Mouse (Mus musculus) embryo, embryonic 10.5 days (tissue): Measurements from ENCODE around the gene Psd4.

Experiments
- DNase-seq: peaks from one replicate; pipeline ENCODE4 v3.0.0-alpha.2; 2015; ENCODE audit warnings: low spot score

Psd4 gene

GRCm38 (mm10) chr2:24367030-24367894, at the start of gene Psd4:
Gene Psd4 (plus strand): TSS chr2:24367580.
- DNase-seq = peak; percentile 48

- DNase-seq = no peak
Observed at GRCm38 (mm10) chr2:24317919-24318598, 49.3 kb upstream of the Psd4 start.

- DNase-seq = no peak
Observed at GRCm38 (mm10) chr2:24335333-24335732, 32.0 kb upstream of the Psd4 start.

DNA sequence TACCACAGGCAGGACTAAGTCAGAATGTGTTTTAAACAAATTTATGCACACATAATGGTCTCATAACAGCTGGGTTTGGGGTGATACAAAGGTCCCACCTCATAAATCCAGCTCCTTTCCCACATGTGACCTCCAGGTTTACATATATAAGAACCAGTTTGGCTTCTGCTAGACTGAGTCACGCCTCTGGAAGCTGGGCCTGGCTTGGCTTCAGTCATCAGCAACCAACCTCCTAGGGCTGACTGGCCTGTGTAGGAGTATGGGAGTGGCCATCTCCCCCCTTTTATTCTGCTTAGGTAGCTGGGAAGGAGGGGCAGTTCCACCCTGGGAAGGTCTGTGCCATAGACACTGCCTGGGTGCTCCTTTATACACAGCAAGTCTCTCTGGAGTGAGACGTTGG, 30.8 kb upstream of the Psd4 start, which contains the start of gene Il1rn:
Il1rn (plus strand) TSS at position 309 of the 400 bp plus-strand sequence.
- no peak for DNase-seq

- no peak for DNase-seq
Observed at GRCm38 (mm10) chr2:24341395-24341885, 25.9 kb upstream of the Psd4 start.

GRCm38 (mm10) chr2:24344619-24345018, 22.8 kb upstream of the Psd4 start:
- no peak for DNase-seq

GRCm38 (mm10) chr2:24345056-24345455, 22.3 kb upstream of the Psd4 start:
- DNase-seq = no peak

DNA sequence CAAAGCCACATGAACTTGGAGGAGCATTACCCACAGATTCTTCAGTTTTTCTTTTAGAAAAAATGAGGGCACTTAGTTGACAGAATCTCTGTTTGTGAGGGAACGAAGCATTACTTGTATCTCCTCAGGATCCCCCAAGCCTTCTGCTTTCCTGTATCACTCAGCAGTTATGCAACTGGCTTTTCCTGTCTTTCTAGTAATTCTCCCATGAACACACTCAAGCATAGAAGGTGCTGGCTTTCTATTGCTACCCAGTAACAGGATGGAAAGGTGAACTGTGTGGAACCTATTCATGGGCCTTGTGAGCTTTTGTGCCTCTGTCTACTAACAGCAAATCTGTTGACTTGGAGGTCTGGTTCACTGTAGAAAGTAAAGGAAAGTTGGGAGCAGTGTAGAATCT, 19.5 kb upstream of the Psd4 start:
- no peak for DNase-seq

DNA sequence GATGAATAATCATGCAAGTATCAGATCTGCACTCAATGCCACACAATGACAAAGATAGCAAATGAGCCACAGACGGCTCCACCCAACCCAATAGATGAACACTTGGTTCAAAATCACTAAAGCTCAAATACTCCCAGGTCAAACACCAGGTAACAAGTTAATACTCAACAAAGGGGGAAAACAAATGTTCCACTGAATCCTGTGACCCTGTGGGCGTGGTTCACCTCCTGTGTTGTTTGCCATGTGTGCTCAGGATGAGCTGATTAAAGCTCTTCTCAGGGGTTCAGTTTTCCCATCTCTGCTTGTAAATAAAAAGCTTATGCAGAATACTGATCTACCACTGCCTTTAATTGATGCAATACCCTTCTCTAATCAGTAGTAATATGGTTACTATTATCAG, 16.2 kb upstream of the Psd4 start:
- DNase-seq = no peak

DNA sequence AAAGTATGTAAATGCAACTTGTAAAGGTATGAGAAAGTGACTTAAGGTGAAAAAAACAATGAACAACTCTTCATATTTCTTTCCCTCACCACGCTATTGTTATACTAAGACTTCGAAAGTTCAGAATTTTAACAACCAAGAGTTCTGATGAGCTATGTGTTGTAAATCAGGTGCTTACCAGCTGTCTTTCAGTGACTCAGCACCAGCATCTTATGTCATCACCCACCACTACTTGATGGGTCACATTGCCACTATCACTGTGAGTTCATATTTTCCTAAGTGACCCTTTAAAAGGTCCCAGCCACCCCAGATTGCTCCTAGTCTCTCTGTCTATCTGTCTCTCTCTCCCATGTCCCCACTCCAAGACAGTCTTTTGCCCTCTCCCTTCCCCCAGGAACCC, 14.3 kb upstream of the Psd4 start:
- no peak for DNase-seq

DNA sequence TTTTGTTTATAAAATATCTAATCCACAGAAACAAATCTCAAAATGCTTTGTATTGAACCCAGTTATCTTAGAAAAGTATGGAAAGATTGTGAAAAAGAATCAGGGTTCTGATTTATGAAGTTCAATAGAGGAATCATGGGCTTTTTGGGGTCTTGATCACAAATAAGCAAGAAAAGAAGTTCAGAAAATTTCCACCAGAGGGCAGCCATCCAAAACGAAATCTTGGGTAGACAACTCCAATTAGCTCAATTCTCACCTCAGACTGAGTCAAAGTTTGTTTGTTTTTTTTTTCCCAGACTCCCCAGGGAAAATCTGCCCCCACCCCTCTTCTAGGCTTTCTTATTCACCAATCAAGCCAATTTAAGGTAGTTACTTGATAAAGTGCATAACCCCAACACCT, 9.7 kb upstream of the Psd4 start:
- peak; percentile 68 for DNase-seq

DNA sequence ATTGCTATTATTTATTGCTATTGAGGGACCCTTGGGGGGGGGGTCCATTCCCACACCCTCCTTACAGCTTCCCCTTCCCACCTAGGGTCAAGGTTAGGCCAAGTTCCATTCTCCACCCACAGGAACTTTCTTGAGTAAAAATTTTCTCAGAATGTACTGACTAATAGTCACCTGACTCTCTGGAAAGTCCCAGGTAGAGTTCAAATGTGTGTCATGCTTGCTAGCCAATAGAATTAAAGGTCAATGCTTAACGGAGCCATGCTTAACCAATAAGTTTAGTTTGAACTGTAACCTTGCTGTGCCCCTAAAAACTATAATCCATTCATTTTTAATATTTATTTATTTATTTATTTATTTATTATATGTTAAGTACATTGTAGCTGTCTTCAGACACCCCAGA, 8.0 kb upstream of the Psd4 start:
- DNase-seq = no peak

DNA sequence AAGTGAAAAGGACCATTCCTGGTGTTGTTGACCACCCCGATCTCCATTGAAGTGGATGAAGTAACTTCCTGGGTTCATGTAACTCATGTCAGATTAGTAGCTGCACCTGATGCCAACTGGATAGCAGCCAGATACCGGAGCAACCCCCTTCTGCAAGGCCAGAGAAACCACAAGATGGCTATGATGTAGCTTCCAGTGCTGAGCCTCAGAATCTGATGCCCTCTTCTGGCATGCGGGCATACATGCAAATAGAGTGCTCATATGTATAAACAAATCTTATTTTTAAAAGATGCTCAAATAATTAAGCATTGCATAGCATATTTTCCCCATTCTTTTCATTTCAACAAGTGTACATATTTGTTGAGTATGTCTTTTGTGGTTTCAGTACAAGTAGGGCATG, 3.6 kb upstream of the Psd4 start:
- no peak for DNase-seq

GRCm38 (mm10) chr2:24366214-24366975, 985 bp upstream of the Psd4 start:
- peak; percentile 1 for DNase-seq

- DNase-seq = no peak
Observed at GRCm38 (mm10) chr2:24367895-24368261, 498 bp downstream of the Psd4 start.

DNA sequence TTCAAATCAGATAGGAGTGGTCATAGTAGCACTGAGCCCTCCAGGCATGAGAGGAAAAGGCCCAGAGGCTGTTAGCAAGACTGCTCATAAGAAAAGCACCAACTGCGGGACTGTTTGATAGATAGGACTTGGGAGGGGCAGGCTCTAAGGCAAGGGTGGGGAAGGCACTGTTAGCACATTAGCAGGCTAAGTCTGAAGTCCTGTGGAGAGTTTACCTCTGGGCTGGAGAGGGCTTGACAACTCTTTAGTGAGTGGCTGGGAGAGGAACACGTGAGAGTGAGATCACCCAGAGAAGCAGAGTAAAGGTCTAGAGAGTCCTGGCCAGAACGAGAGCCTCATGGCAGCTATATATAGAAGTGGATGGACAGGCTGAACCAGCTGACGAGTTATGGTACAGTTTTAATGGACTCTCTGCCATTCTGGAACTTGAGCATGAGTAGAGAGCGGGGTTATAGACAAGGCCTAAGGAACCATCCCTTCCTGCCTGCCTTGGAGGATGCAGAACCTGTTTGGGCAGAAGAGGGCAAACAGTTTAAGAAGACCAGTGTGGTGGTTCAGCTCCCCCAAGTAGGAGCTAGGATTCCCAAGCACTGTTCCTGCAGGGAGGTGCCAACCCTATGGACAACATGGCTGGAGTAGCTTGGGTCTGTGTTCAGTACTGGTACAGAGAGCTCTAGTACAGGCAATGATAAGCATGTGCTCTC, 11.5 kb downstream of the Psd4 start:
- no peak for DNase-seq

DNA sequence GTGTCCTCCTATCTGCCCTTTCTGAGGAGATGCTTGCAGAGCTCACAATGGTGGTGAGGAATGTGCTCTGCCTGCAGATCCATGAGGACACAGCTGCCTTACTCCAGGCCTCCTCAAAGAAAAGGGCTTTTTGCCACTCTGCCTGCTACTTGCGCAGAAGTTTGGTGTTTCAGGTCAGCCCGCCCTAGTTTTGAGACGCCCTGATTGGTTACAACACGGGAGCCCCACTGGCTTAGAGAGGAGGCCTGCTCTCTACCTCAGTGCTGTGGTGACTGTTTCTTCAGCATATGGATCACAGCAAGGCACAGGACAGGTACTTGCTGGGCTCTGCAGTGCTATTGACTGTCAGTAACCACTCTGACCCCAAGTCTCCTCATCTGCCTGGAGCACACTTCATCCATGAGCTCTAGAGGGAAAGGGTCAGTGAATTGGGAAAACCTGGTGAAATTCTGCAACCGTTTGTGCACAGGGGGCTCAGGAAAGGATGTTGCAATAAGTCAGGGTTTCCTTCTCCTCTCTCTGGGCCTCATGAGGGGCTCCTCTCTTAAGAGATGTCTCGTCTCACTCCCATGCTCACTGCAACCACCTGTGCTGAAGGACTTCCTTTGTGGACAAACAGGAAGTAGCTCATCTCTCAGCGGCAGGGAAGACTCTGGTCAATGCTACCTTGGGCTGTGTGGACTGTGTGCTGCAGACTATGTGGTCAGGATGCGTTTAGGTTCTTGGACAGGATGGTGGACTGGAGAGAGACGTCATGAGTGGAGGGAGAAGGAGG, 15.3 kb downstream of the Psd4 start:
- no peak for DNase-seq

- no peak for DNase-seq
Observed at GRCm38 (mm10) chr2:24383636-24384035, 16.3 kb downstream of the Psd4 start.

DNA sequence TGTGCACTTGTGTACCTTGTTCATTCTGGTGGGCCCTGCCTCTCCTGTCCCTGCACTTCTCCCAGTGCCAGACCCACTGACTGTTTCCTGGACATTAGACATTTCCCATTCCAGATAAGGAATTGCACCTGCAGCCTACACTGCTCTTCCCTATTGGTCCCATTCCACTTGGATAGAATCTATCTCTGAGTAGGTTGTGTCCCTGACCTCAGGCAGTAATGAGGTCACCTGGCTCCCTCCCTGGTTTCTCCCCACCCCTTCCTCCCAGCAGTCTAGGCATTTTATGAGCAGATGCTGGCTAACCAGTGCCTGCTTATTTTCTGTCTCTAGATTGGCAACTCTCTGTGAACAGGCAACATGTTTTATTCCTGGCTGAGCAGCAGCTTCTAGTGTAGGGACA, 17.0 kb downstream of the Psd4 start:
- DNase-seq = no peak

- no peak for DNase-seq
Observed at GRCm38 (mm10) chr2:24385111-24385961, 18.0 kb downstream of the Psd4 start.
